Mouse (Mus musculus): ENCODE measurements around the gene Gprc5a.

The Gprc5a gene

GRCm38 (mm10) chr6:135074405-135074947 lies 9.0 kb downstream of the Gprc5a start:
- DNase-seq (ENCODE audit: low spot score): no peak

GRCm38 (mm10) chr6:135076202-135076601 lies 10.8 kb downstream of the Gprc5a start:
- no peak for DNase-seq (ENCODE audit: low spot score)

DNA sequence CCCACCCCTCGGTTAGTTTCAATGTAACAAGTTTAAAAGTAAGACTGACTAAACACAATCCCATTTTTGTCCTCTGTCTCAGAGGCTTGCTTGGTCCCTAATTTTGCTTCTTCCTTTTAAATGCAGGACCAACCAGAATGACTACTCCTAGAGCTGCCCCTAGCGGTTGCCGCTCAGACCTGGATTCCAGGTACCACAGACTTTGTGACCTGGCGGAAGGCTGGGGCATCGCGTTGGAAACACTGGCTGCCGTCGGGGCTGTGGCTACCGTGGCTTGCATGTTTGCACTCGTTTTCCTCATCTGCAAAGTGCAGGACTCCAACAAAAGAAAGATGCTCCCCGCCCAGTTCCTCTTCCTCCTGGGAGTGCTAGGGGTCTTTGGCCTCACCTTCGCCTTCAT lies 13.0 kb downstream of the Gprc5a start:
- DNase-seq (ENCODE audit: low spot score): no peak

GRCm38 (mm10) chr6:135083991-135084502 lies 18.6 kb downstream of the Gprc5a start:
- DNase-seq (ENCODE audit: low spot score): no peak

GRCm38 (mm10) chr6:135085703-135086102 lies 20.3 kb downstream of the Gprc5a start:
- DNase-seq (ENCODE audit: low spot score): no peak

DNA sequence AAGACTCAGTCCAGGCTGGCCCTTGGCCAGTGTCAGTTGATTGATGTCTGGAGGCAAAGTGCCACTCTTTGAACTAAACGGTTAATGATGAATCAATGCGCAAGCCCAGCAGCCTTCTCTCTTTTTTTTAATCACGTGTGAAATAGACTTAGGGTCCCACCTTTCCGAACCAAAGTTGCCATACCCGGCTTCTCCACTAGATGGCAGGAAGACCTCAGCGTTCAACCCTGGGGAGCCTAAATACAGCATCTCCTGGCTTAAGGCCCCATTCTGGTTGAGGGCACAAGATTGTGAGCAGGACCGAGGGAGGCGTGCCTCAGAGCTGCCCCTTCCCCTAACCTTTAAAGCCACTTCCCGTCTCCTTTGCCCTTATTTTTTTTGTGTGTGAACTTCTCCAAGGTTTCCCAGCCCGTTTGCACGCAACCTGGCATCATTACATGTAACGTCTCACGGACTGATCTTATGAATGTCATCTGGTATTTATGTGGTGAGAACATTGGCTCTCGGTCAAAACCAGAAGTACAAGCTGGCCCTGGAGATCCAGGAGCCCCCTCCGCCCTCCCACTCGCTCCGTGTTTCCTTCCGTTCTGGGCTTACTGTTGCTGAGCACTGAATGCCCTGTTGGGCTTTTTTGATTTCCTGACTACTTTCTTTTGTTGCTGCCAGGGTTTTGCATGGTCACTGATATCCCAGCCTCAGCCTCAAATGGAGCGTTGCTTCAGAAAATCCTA lies 22.4 kb downstream of the Gprc5a start:
- DNase-seq (ENCODE audit: low spot score): peak; percentile 94

- peak; percentile 55 for DNase-seq (ENCODE audit: low spot score)
Observed at GRCm38 (mm10) chr6:135089786-135090185, 24.3 kb downstream of the Gprc5a start.

DNA sequence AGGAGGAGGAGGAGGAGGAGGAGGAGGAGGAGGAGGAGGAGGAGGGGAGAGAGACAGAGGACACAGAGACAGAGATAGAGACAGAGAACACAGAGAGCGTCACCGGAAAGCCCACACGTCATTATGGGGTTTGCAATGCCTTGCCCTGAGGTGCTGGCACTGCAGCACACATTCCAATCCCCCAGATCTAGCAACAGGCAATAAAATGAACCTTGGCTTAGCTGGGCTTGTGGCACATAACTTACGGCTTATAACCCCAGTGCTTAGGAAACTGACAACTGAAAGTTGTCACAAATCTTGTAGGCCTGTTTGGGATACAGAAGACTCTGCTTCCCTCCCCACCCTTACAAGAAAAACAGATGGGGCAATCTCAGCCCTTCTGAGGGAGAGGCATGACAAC lies 25.2 kb downstream of the Gprc5a start:
- no peak for DNase-seq (ENCODE audit: low spot score)

DNA sequence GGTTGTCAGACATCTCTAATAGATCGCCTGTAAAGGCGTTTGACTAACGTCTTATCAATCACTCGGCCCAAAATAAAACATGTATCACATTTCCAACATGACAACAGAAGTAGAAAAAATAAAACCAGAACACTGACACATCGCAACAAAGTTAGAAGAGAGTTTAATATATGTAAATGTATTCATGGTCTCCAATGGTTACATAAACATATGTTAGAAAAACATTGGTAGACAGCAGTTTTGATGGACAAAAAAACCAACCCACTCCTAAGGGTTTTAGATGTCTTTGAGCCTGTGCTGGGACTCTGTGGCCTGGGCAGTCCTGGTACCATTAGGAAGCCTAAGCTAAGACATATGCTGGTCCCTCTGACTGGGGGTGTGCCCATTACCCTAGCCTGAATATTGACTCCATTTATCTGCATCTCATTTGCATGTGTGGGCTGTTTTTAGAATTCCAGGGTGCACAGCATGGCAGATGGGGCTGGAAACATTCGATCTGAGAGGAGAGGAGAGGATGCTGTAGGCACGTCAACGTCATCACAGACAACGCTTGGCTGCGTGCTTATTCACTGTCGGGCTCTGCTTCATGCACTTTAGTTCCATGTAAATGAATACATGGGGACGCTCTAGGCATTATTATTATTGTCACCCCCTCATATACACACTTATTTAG lies 27.5 kb downstream of the Gprc5a start:
- DNase-seq (ENCODE audit: low spot score): no peak

DNA sequence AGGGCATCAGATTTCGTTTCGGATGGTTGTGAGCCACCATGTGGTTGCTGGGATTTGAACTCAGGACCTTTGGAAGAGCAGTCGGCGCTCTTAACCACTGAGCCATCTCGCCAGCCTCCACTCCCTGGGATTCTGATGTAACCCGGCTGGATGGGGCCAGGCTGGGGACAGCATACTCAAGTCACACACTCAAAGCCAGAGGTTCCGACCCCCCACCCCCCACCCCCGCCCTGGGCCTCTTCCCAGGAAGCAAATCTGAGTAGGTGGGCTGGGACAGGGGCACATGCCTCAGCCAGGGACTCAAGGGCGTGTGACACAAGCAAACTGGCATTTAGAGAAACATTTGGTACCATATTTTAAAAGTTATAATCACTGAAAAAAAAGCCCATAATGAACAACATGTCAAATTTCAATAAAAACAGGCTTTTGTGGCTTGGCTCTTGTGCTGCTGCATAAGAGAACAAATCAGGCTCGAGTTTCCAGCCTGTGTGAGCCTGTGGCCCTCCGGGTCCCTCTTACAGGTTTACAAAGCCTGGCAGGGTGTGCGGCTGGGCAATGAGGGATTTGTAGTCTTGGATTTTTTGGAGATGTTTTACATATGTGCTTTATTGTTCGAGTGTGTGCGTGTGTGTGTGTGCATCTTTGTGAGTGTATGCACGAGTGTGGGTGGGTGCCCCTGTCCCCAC lies 35.5 kb downstream of the Gprc5a start:
- DNase-seq (ENCODE audit: low spot score): no peak

DNA sequence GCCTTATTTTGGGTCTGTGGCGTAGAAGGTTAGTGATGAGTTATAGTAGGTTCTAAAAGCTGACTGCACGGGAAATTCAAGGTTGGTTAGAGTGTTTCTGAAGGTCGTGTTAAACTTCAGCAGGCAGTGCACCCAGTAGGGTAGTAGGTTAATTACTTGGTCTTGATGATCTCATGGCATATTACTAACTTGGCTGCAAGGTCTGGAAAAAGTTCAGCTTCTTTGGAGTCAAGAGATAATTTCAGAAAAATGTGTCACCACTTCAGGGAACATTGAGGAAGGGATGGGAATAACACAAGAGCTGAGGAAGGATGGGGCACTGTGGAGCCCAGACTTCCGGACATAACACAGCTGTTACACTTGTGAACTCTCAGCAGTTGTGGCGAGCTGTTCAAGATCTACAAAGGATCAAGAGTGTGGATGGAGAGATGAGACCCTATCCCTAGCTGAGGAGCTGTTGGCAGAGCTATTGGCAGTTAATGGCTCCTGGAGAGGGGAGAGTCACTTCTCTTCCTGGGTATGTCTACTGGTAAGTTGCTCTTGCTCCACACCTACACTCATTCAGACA lies 37.4 kb downstream of the Gprc5a start:
- no peak for DNase-seq (ENCODE audit: low spot score)

DNA sequence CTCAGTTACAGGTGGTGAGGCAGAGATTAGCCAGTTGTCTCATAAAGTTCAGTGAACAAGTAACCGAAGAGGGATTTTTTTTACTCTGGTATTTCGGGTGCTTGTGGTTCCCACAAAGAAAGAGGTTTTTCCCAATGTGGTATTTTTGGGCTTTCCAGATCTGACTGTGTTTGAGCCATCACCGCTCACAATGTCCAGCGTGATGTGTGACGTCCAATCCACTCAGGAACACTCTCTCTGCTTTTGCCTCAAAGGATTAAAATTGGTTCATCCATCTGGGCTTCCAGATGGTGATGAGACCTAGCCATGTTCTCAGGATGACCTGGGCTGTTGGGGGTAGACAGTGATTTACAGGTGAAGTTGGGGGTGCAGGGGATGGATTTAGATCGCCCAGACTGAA lies 41.6 kb downstream of the Gprc5a start:
- no peak for DNase-seq (ENCODE audit: low spot score)

DNA sequence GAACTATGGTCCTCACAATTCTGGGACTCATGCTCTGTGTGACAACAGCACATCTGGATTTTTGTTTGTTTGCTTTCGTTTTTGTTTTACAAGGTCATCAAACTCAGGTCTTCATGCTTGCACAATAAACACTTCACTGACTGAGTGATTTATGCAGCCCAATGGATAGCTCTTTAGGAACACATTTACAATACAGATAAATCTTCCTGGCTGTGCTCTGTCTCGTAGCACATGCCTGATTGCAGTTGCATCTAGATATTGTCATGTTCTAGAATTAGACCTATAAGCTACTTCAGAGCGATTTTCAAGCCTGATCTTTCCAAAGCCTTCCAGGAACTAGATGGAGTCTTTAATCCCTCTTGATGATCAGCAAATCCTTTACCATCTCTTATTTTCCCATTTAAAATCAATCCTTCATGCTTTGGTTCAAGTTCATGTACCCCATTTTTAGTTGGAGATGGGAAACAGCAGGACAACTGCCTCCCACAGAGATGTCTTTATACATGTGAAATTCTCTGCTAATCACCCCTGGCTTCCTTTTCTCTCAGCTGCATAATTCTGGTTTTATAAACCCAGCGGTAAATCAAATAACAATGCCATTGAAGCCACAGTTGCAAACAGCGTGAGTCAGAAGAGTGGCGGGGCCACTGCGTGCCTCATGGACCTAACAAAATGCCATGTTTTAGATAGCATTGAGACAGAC lies 47.1 kb downstream of the Gprc5a start:
- DNase-seq (ENCODE audit: low spot score): no peak

GRCm38 (mm10) chr6:135113114-135113436 lies 47.6 kb downstream of the Gprc5a start:
- peak; percentile 20 for DNase-seq (ENCODE audit: low spot score)

DNA sequence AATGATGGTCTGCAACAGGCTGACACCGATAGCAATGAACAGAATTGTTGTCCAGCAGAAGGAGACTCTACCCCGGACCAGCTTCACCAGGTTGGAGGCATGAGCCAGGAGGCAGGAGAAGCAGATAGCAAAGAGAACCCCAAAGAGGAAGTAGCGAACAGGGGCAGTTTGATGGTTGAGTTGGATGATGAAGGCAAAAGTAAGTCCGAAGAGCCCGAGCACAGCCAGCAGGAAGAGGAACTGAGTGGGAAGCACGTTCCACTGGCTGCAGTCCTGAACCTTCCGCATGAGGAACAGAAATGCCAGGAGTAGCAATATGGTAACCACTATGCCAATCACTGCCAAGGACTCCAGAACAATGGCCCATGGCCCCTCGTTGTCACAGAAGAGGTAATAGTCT lies 51.0 kb downstream of the Gprc5a start:
- no peak for DNase-seq (ENCODE audit: low spot score)

- DNase-seq (ENCODE audit: low spot score): no peak
Observed at GRCm38 (mm10) chr6:135118183-135118582, 52.7 kb downstream of the Gprc5a start, which contains the start of gene Gprc5d. Gene Gprc5d, minus strand, starts transcription at chr6:135118283.

DNA sequence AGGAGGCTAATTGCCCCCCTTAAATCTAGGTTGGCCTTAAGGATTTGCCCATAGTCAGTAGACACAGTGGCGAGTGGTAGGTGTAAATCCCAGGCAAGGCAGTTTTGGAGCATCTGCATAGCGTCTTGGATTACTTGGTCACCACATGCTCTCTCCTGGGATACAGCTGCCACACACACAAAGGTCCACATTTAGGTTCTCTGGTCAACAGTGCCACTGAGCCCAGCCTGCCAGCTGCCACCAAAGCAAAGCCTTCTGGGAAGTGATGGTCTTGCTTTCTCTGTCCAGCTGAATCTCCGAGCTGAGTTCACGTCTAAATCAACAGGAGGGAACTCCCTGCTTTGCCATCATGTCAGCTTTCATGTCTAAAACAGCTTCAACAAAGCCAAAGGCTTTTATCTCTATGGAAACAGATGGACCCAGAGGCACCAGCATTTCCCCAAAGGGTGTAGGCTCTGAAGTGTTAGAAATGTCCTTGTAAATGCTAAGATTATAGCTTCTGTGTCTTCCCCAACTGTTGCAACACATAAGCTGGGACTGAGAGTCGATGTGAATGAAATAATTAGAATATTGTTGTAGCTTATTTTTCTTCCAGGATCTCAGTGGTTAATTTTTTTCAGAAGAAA lies 59.4 kb downstream of the Gprc5a start:
- DNase-seq (ENCODE audit: low spot score): peak; percentile 24

- no peak for DNase-seq (ENCODE audit: low spot score)
Observed at GRCm38 (mm10) chr6:135133086-135133485, 67.6 kb downstream of the Gprc5a start.

DNA sequence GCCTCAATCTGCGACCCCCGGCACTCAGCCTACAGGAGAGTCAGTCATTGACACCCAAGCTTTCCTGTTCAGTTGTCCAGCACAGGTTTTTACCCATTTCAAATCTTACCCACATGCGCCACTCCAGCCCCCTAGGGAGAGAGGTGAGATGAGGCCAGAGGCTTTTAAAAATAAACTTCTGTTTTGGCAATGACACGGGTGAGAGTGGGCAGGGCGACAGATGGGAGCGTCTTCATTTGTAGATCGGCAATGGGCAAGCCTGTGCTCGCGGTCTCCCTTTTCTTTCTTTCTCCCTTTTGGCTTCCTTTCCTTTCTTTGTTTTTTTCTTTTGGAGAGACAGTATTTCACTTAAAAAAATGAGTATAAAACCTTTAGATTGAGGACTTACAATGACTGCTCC lies 68.0 kb downstream of the Gprc5a start:
- no peak for DNase-seq (ENCODE audit: low spot score)
